Mouse (Mus musculus) gastrocnemius, postnatal 4 days (tissue): ENCODE data around the gene Tmem150c. TPM values are rescaled to one million over a fixed set of nuclear protein-coding genes. Genes with fewer than 3 reads are reported as not detected.

Experiments
- DNase-seq, 2 experiments: peaks; one replicate each; pipeline ENCODE4 v3.0.0; 2021 to 2022; ENCODE audit warnings: low spot score in 2 of 2, mixed read lengths in 2 of 2
- total RNA-seq, 2 experiments: library from RNA; stranded (reverse); gene quantifications; 2 replicates each; pipeline ENCODE4 v1.2.3; 2021

The Tmem150c gene
- total RNA-seq, 2 experiments from 2014 or later: 5.1 to 5.7 TPM

DNA sequence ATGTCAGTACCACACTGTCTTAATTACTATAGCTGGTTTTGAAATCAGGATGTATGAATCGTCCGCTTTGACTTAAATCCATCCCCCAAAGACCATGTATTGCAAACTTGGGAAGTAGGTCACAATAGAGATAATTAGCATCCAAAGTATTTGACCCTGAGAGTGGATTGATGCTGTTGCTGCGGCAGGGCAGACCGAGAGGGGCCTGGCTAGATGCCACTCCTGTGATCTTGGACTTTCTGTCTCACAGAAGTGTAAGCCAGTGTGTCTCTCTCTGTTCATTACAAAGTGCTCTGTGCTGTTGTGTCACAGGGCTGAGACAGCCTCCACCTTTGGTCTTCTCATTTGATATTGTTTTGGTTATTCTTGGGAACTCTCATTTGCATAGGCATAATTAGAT is 12.5 kb upstream of the Tmem150c start:
- DNase-seq: no peak

DNA sequence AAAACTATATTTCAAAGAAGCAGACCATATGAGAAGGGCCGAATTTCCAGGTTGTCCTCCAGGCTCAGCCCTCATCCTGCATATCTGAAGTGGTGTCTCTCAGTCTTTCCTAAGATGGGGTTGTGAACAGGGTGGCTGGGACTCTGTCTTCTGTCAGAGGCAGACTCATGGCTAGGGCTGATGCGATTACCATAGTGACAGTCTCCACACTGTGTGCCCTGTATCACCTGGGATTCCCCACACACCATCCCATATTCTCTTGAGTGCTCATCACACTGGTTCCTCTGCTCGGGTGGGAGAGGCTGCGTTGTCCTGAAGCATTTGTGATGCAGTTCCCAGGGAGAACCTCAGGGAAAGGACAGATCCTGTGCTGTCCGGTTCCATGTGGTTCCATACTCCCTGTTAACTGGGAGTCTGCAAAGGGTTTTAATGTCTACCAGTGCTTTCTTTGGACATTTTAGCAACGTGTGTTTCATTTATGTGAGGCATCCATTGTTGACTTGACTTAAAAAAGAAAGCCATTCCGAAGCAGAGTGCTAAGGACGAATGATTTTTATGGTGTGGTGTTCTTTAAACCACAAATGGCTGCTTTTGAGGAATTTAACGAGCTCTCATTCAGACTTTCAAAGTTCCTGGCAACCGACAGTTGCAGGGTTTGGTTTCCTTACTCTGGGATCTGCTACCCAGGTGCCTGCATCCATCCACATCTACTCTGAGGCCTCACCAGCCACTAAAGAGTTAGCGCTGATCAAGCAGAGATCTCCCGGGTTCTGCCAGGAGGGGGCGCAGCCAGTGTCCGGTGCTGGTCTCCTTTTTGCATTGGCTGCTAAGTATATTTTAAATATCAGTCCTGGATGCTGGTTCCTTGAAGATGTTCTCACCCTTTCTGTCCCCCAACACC is 7.2 kb upstream of the Tmem150c start:
- DNase-seq: peak; percentile 35 to 41

DNA sequence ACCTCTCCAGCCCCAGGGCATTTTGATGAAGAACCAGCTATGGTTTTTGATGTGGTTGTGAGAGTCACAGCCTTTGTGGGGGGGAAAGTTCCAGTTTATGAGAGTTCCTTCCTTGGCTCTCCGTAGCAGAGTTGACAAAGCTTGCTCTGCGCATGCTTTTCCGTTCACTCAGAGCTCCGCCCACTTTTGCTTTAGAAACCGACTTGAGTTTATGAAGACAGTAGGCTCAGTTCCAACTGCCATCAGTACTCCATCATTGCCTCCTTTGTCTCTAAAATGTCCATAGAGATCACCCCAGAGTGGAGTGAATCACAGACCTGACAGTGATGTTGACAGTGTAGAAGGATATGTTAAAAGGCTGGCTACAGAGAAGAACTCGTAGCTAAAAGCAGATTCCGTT is 3.8 kb upstream of the Tmem150c start:
- no peak for DNase-seq

DNA sequence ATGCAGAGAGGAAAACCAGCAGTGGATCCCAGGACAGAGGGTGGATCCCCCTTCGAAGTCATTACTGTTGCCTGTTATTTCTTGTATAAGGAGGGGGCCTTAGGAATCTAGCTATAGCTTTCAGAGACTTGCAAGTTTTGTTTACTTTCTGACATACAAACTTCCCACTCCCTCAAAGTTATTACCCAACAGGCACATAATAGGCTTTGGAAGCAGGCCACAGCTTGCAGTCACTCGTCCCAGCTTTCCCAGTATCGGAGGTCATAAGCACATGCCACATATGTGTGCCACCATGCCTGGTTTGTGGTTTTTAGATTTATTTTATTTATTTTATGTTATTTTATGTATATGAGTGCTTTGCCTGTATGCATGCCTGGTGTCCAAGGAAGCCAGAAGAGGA is 3.2 kb upstream of the Tmem150c start:
- DNase-seq: no peak

DNA sequence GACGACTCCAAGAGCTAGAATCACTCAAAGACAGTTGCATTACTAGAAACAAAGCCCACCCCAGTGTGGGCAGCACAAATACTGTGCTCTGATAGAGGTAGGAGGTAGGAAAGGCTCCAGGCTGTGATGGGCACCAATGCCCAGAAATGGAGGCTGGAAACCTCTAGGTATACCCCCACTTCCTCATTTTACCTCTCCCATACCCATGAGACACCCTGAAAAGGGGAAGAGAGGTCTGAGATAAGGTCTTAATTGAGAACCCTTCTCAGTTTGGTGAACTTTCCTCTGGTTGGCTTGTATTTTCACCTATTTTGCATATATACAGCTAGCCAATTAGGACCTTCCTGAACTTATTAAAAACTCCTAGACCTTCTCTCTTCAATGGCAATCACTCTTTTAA is 2.4 kb upstream of the Tmem150c start:
- DNase-seq: no peak

DNA sequence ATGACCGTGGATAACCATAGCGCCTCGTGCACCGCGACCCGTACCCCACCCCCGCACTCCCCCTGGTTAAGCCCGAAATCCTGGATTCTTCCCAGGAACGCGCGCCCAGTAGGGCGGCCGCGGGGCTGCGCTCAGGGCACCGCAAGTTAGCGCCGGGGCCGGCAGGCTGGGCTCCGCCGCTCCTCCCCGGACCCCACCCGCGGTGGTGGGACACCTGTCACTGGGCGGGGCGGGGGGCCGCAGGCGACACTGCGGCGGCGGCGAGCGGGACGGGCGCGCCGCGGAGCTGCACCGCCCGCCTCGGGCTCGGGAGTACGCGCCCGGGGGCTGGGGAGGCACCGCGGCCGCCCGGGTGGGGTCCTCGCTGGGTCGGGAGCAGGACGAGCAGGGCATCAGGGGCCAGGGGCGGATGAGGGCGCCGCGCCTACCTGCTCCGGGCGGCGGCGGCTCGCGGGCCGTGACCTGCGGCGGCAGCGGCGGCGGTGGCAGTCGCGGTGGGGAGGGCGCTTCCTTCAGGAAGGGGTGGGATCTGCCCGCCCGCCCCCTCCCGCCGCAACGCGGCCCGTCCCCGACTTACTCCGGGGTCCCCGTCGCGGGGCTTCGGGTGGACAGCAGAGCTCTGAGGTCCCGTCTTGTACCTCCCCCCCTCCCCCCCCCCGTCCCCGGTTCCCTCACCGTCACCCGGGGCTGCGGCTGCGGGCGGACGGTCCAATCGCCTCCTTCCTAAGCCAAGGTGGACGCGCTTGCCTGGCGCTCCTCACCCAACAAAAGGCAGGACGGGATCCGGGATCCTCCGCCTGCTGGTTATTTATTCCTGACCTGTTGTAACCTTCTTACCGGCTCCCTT is 594 bp downstream of the Tmem150c start:
- DNase-seq: peak; percentile 33

DNA sequence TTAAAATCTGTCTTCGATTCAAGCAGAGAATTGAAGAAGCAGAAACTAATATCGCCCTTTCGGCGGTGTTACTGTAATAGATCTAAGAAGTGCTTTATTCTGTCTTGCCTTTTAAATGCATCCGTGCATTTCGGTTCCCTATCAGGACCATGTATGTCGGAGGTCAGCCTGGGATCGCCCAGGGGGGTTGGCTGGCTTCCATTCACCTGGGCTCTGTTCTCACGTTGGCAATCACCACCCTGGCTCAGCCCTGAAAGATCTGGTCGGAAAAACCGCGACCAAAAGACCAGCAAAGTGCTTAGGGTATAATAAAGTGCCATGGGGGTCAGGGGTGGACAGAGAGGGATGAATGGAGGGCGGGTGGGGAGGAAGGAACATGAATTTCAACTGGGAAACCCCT is 1.3 kb downstream of the Tmem150c start:
- no peak for DNase-seq

DNA sequence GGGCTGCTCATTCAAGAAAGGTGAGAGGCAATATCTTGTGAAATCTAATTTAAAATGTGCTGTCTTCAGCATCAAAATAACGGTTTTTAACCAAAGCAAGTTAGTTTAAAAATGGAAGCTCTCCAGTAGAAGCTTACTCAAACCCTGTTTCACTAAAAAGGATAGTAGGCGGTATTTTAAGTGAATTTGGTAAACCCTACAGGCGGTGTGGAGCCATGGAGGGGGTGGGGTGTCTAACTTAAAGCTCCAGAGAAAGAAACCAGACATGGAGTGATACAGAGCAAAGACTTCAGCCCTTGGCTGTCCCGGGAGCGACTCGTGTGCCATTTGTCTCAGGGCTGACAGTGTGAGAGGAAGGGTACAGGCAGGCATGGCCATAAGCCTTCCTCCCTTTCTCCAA is 4.0 kb downstream of the Tmem150c start:
- DNase-seq: no peak

DNA sequence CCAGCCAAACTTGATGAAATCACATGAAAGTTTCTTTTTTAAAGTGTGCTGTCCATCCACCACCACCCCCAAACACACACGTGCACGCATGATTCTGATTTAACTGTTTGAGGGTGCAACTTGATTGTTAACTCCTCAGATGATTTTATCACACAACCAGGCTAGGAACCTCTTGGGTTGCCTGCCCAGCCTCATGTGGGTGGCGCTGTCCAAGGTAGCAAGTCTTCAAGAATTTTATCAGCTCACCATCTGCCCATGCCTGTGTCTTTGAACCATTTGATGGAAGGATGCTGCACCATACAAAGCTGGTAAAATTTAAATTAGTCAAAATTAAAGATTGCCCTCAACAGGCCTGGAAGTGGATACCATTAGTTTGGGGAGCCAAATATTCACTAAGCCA is 9.6 kb downstream of the Tmem150c start:
- DNase-seq: no peak

DNA sequence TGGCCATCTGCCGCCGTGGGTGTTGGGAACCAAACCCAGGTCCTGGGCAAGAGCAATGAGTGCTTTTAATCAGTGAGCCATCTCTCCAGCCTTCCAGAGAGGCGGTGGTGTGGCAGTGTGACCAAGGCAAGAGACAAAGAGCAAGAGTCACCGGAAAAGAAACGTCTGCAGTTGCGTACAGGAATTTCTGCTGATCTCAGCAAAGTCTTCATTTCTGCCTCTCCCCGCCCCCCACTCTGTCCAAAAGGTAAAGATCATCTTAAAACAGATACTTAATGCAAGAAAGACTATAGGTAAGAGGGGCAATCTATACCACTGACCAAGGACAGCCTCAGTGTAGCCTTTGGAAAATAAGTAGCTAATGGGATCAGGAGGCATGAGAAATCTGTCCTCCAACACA is 14.8 kb downstream of the Tmem150c start:
- no peak for DNase-seq

DNA sequence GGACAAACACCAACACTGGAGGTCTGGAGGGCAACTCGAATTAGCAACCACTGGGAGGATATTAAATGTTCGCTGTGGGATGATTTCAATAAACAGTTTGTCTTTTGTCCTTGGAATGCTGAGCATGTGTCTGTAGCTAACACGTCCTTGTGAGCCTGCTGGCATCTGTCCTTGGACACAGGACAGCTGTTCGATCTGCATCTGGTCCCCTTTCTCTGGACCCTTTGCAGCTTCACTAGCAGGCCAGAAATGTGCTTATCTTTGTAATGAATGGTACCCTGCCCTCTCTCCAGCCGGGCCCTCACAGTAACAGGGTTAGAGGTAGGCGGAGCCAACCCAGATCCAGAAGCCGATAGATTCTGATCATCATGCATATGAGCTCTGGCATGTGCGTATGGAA is 32.3 kb downstream of the Tmem150c start:
- no peak for DNase-seq

DNA sequence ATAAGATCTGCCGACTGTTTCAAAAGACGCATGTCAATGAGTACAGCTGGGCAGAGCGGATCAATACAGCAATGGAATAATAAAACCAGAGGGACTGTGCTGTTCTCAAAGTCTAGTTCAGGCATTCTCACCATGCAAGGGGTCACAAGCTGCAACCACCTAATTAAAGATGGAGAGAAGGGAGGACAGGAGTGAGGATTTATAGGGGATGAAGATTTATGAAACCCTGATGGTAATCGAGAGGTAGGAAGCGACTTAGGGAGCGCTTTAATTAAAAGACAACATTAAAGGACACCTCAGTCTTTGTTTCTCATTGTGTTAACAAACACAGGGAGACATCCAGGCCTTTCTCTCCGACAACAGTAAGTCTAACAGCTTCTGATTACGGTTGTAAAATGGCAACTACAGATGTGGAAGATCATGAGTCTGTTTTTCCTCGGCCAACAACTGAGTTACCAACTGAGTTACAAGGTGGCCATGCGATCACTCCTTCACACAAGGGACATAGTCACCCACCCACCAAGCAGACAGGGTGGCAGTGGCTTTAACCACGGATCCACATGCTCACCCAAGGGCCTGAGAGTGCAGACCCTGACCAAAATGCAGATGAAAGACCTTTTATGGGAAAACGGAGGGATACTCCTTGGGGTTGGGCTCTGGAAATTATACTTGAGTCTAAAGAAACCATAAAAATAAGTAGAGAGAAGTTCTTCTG is 34.0 kb downstream of the Tmem150c start:
- no peak for DNase-seq

DNA sequence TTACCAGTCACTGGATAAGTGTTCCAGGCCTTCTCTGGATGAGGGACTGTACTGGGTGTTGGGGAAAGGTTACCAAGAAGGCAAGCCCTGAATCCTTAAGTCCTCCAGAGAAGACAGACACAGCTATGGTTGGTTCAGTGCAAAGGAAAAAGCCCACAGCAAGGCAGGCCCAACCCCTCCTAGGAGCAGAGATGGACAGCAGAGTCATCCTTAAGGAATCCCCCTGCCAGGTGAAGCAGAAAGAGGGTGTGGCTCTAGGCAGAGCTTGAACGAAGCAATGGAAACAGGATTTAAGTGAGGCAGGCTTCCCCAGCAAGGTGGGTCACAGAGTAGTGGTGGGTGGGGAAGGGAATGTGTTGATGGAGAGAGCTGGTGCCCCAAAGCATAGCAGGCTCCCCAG is 35.1 kb downstream of the Tmem150c start:
- DNase-seq: no peak

DNA sequence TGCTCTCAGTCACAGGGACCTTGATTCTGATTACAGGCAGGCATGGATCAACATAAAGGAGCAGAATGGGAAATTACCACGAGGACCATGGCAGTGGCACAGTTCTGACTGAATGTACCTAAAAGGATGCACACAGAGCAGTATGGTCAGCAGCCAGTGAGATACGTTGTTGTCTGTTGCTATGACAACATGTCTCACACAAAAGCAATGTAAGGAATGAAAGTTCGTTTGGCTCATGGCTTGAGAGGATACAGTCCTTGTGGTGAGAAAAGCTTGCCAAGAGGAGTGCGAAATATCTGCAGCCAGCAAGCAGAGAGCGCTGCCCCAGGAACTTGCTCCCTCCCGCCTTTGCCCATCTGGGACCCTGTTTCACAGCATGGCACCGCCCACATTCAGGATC is 36.3 kb downstream of the Tmem150c start:
- no peak for DNase-seq

DNA sequence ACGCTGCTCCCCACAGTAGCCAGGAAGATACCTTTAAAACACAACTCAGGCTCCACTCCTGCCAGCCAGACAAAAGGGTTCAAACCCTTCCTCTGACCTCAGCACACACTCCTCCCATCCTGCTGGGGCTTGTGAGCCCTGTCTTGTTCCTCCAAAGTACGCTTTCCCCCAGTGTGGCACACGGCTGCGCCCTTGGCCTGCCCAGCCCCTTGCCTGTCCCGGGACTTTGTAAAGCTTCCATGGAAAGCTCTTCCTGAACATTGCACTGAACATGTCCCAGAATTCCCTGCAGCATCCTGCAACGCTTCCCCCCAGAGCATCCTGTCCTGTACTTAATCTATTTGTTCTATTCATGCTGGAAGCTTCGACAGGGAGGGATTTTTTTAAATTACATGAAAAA is 38.4 kb downstream of the Tmem150c start:
- no peak for DNase-seq

DNA sequence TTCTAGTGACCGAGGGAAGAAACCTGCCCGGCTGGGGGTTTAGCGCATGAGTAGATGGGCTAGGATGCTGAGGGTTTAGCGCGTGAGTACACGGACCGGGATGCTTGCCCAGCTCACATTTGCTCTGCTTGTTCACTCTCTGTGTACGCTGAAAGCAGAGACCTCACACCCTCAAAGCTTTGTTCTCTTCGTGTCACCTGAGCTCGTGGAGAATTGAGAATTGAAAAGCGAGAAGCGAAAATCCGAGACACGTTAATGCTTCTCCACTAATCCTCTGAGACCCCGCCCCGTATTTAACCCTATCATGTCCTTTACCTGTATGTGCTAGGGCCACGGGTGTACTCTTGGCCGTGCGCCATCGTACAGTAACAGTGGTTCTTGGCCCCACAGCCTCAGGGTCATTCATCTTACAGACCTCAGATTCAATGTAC is 38.9 kb downstream of the Tmem150c start:
- DNase-seq: no peak

DNA sequence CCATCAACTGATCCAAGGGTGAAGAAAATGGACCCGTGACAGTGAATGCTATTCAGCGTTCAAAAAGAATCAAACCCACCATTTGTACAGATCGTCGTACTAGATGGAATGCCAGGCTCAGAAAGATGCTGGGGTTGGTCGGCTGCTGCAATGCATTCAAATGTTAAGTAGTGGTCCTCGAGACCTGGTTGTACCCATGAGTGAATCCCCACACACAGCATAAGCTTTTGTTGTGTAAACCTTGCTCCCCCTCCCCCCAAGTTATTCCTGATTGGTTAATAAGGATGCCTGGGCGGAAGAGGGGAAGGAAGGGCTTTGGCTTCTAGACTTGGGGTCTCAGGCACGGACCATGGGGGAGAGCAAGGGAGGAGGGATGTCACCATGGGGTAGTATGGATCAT is 40.3 kb downstream of the Tmem150c start:
- no peak for DNase-seq

DNA sequence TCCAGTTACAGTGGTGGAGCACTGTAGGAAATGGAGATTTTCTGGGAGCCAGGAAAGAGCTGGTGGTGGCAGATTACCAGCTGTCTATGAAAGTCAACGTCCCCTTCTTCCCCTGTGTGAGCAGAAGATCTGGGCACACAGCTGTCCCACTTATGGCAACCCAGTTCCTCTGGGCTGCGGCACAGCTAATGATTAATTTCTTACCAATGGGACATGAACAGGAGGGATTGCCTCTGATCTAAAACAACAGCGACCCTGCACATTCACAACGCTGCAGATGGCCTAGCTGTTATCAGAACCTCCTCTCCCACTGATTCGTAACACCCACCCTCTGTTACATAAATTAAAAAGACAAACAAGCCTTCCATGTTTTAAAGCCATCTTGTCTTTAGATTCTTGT is 46.2 kb downstream of the Tmem150c start:
- no peak for DNase-seq

DNA sequence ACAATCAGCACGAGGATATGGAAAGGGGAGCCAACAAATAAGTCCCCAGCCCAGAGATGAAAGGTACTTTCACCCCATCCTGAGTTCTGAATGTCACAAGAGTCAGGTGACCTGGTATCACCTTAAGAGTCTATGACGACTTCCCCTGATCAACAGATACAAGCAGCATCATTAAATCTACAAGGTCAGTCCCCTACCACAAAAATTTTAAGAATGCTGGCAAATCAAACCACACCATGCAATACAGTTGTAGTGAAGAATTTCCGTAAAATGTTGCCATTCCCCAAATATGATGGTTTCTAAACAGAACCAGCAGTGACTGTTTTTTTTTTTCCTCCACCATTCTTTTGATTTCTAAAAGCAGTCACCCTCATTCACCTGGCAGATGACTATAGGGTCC is 49.0 kb downstream of the Tmem150c start:
- no peak for DNase-seq

DNA sequence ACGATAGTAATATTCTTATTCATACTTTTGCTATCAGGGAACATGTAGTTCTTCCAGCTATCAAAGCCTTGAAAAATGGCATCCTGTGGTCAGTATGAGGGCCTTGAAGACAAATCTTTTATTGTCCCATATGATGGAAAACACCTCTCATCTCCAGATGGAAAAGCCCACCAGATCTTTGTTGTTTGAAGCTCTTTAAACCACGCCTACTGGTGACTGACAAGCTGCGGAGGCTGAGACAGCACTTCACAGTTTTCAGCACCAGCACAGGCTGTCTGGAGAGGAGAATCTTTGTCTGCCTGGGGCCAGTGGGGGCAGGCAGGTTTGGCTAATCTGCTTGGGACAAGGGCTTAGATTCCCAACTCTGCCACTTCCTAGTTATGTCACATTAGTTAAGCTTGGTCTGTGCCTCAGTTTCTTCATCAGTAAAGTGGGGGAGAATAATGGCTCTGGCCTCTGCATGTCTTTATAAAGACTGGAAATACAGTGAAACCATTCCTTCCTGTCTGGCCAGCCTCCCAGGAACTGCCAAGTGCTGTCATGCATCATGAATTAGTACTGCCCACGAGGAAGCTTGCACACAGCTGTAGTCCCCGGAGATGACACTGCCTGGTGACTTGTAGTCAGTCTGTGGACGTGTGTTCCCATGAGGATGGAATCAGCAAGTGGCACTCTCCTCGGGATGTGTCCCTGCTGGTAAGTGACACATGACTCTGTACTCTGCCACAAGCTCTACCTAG is 49.9 kb downstream of the Tmem150c start:
- DNase-seq: no peak

DNA sequence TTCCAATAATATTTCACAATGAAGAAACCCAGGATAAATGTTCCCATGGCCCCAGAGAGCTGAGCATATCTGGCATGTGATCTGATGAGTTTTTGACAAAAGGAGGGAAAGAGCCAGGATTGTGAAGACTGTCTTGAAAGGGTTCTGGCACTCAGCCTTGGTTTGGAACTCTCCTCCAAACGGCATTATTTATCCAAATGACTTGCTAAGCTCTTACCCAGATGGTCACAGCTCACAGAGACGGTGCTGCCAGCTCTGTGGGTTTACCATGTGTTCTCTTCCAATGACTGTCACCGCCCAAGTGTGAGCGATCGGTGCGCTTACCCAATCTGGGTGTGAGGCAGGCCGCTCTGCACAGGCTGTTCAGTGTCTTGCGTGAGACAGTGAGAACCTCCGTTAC is 50.7 kb downstream of the Tmem150c start:
- DNase-seq: peak in 1 of 2 experiments; percentile 41
